Mouse (Mus musculus) cortical plate, adult 2 months (tissue): ENCODE data around the gene Ccnd3.

Source experiments
- CTCF ChIP-seq: fragments of 200-500 bp; IDR thresholded peaks from 2 replicates; pipeline ENCODE4 v1.5.1; 2011; ENCODE audit warnings: mild to moderate bottlenecking, control low read depth, low read length; ENCODE audit not compliant: insufficient read depth; ENCODE audit errors: extremely low read depth
- POLR2A ChIP-seq: fragments of 200-500 bp; IDR thresholded peaks from 2 replicates; pipeline ENCODE4 v1.6.1; 2011; ENCODE audit warnings: mild to moderate bottlenecking, low read length, control low read depth; ENCODE audit not compliant: insufficient read depth; ENCODE audit errors: extremely low read depth

- TF ChIP-seq CTCF (no peak), POLR2A (no peak)
Observed at GRCm38 (mm10) chr17:47461688-47462087, 43.2 kb upstream of the Ccnd3 start.
